Mouse (Mus musculus) forebrain, embryonic 15.5 days (tissue): ENCODE measurements at regions not wholly inside any gene's neighbourhood (a gene's known extent, or its start where the extent isn't known, plus 50 kb on each side); places are given as distances from the start of the nearest gene placed in this dataset. TPM values are rescaled to one million over a fixed set of nuclear protein-coding genes. Genes with fewer than 3 reads are reported as not detected.

Experiments used
- ATAC-seq: fragments of 200-750 bp; cut with Nextera tagmentation; replicated peaks from 2 replicates; pipeline ENCODE4 v1.8.0; 2017; ENCODE audit warnings: mild to moderate bottlenecking, moderate TSS enrichment, moderate library complexity
- H3K27ac ChIP-seq: fragments of 300-500 bp; sonication (generic); replicated peaks from 2 replicates; pipeline ENCODE4 v1.5.1; 2015; ENCODE audit warnings: mild to moderate bottlenecking, inconsistent platforms
- H3K27me3 ChIP-seq: fragments of 300-500 bp; sonication (generic); 2 replicates; pipeline ENCODE4 v1.6.1; 2015; ENCODE audit warnings: inconsistent platforms
- H3K36me3 ChIP-seq: fragments of 300-500 bp; sonication (generic); 2 replicates; pipeline ENCODE4 v1.6.1; 2015; ENCODE audit warnings: mild to moderate bottlenecking, inconsistent platforms
- H3K4me1 ChIP-seq: fragments of 300-500 bp; sonication (generic); 2 replicates; pipeline ENCODE4 v1.6.1; 2015; ENCODE audit warnings: inconsistent platforms
- H3K4me2 ChIP-seq: fragments of 300-500 bp; sonication (generic); replicated peaks from 2 replicates; pipeline ENCODE4 v1.6.1; 2015; ENCODE audit warnings: mild to moderate bottlenecking, inconsistent platforms
- H3K4me3 ChIP-seq: fragments of 300-500 bp; sonication (generic); 2 replicates; pipeline ENCODE4 v1.5.1; 2015; ENCODE audit warnings: mild to moderate bottlenecking, inconsistent platforms
- H3K9ac ChIP-seq: fragments of 300-500 bp; sonication (generic); replicated peaks from 2 replicates; pipeline ENCODE4 v1.6.1; 2015; ENCODE audit warnings: mild to moderate bottlenecking, inconsistent platforms
- H3K9me3 ChIP-seq: fragments of 300-500 bp; sonication (generic); 2 replicates; pipeline ENCODE4 v1.6.1; 2016; ENCODE audit warnings: inconsistent platforms
- WGBS: fragments of 180-500 bp; shearing (Covaris S2); methylation state at CpG from one replicate; pipeline ENCODE4 v1.1.7; 2015; ENCODE audit warnings: mixed read lengths; 5-methylcytosine and 5-hydroxymethylcytosine counted together
- microRNA-seq: library from miRNA; unstranded; fragments of <30 nt; microRNA quantifications from one replicate; pipeline ENCODE4, GENCODE M21; 2016

GRCm38 (mm10) chrX:166867692-166868091 is 282.2 kb upstream of the Egfl6 start:
- ATAC-seq: no peak
- Histone ChIP-seq H3K36me3 (no peaks in the 10 kb centered on the region), H3K27me3 (no peaks in the 10 kb centered on the region), H3K4me3 (no peak overlapping the region), H3K4me1 (no peaks in the 10 kb centered on the region), H3K9ac (no peak overlapping the region), H3K27ac (no peak overlapping the region), H3K9me3 (no peaks in the 10 kb centered on the region), H3K4me2 (no peak overlapping the region)
- 85% methylated on average over 2 of the region's 2 CpGs for WGBS

Small RNAs in the stretch of these regions (microRNA-seq; reads per million reads assigned to microRNA genes)
- gene Gm22368 (not detected), gene Gm44376 (not detected)
